Mouse (Mus musculus) C2C12 (cell line): Measurements from ENCODE around the gene Dlx1.

Source experiments
- CEBPB ChIP-seq: IDR thresholded peaks from one replicate; pipeline ENCODE4 v1.6.1; 2011; ENCODE audit warnings: low read depth, mild to moderate bottlenecking, control low read depth, moderate library complexity
- CTCF ChIP-seq: IDR thresholded peaks from one replicate; pipeline ENCODE4 v1.5.1; 2011; ENCODE audit not compliant: control insufficient read depth, insufficient read depth, insufficient read length
- FOSL1 ChIP-seq: IDR thresholded peaks from one replicate; pipeline ENCODE4 v1.8.0; 2011; ENCODE audit warnings: mild to moderate bottlenecking, low read length; ENCODE audit not compliant: poor library complexity, insufficient read depth, severe bottlenecking
- MAX ChIP-seq: IDR thresholded peaks from one replicate; pipeline ENCODE4 v1.6.1; 2011; ENCODE audit warnings: mild to moderate bottlenecking, control low read depth
- MYOD1 ChIP-seq: IDR thresholded peaks from one replicate; pipeline ENCODE4 v1.6.1; 2011; ENCODE audit warnings: low read depth; ENCODE audit not compliant: control insufficient read depth, insufficient read length
- MYOG ChIP-seq: IDR thresholded peaks from one replicate; pipeline ENCODE4 v1.6.1; 2011; ENCODE audit not compliant: control insufficient read depth, insufficient read length; ENCODE audit errors: extremely low read depth
- USF1 ChIP-seq: IDR thresholded peaks from one replicate; pipeline ENCODE4 v1.6.1; 2011; ENCODE audit warnings: low read depth, mild to moderate bottlenecking, control low read depth, moderate library complexity

DNA sequence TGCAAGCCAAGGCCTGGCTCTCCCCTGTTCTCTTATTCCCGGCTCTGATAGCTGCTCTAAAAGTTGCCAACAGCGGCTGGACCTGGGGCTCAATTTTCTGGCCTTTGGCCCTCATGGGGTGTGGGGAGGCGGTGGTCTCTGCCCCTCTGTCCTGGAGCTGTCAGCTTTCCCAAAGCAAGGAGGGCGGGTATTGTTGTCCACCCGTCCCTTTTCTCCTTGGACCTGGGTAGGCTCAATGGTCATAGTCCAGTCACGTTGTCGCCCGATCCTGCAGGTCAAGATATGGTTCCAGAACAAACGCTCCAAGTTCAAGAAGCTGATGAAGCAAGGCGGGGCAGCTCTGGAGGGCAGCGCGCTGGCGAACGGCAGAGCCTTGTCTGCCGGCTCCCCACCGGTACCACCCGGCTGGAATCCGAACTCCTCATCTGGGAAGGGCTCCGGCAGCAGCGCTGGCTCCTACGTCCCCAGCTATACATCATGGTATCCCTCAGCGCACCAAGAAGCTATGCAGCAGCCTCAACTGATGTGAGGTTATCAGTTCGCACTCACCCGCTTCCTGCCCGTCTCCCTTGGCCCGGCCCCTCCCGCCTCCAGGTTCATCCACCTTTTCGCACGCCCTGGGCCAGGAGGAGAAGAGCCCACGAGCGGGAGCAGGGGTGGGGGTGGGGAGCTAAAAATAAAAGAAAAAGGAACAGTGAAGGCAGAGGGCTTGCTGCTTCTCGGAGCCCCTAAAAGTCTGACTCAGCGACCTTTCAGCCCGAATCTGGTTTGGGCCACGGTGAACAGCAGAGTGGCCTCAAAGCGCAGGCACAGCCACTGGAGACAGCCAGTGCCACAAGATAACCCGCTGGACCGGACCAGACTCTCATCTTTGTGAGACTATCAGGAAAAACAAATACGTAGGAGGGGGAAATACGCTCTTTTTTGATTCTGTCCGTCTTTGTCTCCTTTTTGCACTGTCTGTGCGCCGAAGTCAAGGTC is 4.4 kb downstream of the Dlx1 start:
- TF ChIP-seq CTCF: no peak
- no peak for TF ChIP-seq MAX
- TF ChIP-seq USF1: no peak
- no peak for TF ChIP-seq CEBPB
- no peak for TF ChIP-seq MYOD1
- TF ChIP-seq MYOG: no peak
- no peak for TF ChIP-seq FOSL1
